Mouse (Mus musculus) olfactory bulb, adult 2 months (tissue): ENCODE data around the gene Cabs1.

ENCODE experiments used
- CTCF ChIP-seq: fragments of 200-500 bp; IDR thresholded peaks from 2 replicates; pipeline ENCODE4 v1.5.1; 2012; ENCODE audit warnings: low read depth, mild to moderate bottlenecking, low read length, moderate library complexity; ENCODE audit not compliant: insufficient read depth
- POLR2A ChIP-seq: fragments of 200-500 bp; IDR thresholded peaks from 2 replicates; pipeline ENCODE4 v1.6.1; 2012; ENCODE audit warnings: mild to moderate bottlenecking, low read depth, low read length, moderate library complexity; ENCODE audit not compliant: insufficient read depth

GRCm38 (mm10) chr5:87942515-87942914 is 36.7 kb upstream of the Cabs1 start:
- TF ChIP-seq POLR2A (no peak), CTCF (no peak)
